Mouse (Mus musculus) heart, postnatal 10 days (tissue): Measurements from ENCODE around the gene Btrc. TPM values are rescaled to one million over a fixed set of nuclear protein-coding genes. Genes with fewer than 3 reads are reported as not detected.
"Not testable (repeated sequence)": the region's sequence is repeated elsewhere in the genome, so short reads cannot be mapped to it uniquely, and the experiment has no call there.

Experiments
- DNase-seq, 2 experiments: peaks; one replicate each; pipeline ENCODE4 v3.0.0; 2021
- intact Hi-C: fragments of 180-260 bp; cut with DNase I; formaldehyde crosslinking; loops from one replicate; pipeline ENCODE4 v1.15.1; 2025
- total RNA-seq, 2 experiments: library from RNA; stranded (reverse); gene quantifications; 2 replicates each; pipeline ENCODE4 v1.2.3; 2021

Gene Btrc
- 10 to 100 TPM; 22.6 to 24.9 TPM for total RNA-seq

- intact Hi-C loops, result no loop called here
- peak; percentile 100 for DNase-seq
Observed at GRCm38 (mm10) chr19:45363384-45363926, at the start of gene Btrc. Btrc (plus strand) TSS chr19:45363734.

GRCm38 (mm10) chr19:45317473-45317882 is 46.1 kb upstream of the Btrc start:
- no peak for DNase-seq
- intact Hi-C loops, result no loop called here

- no peak for DNase-seq
- intact Hi-C loops, result no loop called here
Observed at GRCm38 (mm10) chr19:45321062-45321461, 42.5 kb upstream of the Btrc start.

- intact Hi-C loops, result no loop called here
- peak; percentile 38 to 46 for DNase-seq
Observed at GRCm38 (mm10) chr19:45329039-45329438, 34.5 kb upstream of the Btrc start.

- intact Hi-C loops, result no loop called here
- no peak for DNase-seq
Observed at GRCm38 (mm10) chr19:45329748-45330298, 33.7 kb upstream of the Btrc start.

GRCm38 (mm10) chr19:45336718-45337117 is 26.8 kb upstream of the Btrc start:
- intact Hi-C loops, result no loop called here
- DNase-seq, result no peak

DNA sequence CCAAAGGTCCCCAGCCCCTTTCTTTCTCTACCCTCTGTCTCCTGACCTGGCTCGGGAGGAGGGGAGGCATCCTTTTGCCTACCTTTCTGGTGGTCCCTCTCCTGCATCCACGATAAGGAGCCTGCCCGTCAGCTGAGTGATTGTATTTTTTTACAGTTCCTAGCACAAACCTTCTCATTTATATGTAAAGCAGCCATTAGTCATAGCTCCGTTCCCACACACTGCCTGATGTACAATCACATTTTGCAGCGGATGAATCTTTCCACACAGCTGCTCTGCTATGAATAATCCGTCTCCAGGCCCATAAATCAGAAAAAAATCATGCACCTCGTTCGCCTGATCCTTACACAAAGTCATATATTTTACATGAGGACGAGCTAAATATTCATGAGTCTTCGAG is 25.4 kb upstream of the Btrc start:
- no peak for DNase-seq
- intact Hi-C loops, result no loop called here

- no peak for DNase-seq
- intact Hi-C loops, result no loop called here
Observed at GRCm38 (mm10) chr19:45343941-45344340, 19.6 kb upstream of the Btrc start.

DNA sequence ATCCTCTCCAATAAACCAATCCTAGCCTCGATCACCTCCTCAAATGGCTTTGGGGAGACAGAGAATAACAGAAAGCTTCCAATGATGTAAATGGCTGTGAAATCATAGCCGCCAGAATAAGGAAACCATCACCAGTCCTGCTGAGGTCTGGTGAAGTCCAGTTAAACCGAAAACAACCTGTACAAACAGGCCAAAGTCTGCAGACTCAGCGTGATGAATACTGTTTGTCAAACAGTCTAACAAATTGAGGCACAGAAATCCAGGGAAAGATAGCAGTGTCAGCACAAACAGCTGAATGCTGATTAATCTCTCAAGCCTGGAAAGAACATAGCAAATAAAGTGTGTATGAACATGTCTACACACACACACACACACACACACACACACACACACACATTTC is 15.3 kb upstream of the Btrc start:
- intact Hi-C loops, result no loop called here
- DNase-seq, result no peak

DNA sequence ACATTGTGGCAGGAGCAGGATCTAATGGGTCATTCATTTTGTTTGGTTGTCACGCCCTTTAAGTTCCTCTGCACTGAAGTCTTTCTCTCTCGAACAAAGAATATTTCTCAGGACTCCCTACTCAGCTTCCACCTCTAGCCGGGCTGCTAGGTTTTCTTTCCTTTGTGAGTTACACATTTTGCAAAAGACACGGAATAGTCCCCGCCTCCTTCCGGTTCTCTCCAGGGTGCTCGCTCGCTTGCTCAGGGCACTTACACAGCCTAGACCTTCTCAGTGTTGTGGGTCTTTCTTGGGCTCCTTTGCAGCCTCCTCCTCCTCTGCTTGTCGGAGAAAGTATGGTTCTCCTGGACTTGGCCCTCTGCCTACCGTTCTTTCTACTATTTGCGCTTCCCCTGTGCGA is 13.1 kb upstream of the Btrc start:
- DNase-seq, result no peak
- intact Hi-C loops, result no loop called here

DNA sequence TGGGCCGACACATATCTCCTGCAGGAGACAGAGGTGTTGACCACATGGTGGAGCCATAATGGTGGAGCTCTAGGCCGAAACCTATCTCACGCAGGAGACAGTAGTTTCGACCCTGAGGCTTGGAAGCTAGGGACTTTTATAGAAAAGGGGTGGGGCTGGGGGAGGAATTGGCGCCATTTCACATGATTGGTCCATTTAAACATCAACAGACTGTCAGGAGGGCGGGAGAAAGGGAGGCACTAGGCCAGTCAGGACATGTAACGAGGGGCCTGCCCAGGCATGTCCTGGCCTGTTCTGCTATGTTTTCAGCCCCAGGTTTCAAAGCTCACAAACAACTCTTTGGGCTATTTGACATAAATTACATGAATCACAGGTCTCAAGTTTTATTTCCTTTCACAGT is 10.8 kb upstream of the Btrc start:
- intact Hi-C loops, DNase-seq: not testable (repeated sequence)

DNA sequence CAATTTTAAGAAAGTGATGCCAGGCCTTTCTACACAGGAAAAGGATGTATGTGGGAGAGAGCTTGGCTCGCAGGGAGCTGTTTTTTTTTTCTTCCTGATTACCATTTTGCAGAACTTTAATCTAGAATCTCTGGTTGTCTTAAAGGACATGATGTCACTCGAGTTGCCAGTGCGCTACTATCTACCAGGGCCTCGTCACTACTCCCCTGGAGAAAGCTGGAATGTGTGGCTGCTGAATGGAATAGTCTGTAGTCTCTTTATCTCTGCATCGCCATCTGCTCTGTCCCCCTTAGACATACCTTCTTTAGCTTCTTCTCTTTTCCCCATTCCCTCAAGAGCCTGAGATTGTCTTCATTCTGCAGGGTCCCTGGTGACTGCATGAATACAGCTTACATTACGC is 7.9 kb upstream of the Btrc start:
- DNase-seq, result no peak
- intact Hi-C loops, result no loop called here

GRCm38 (mm10) chr19:45356868-45357267 is 6.7 kb upstream of the Btrc start:
- intact Hi-C loops, DNase-seq: not testable (repeated sequence)

- DNase-seq, result no peak
- intact Hi-C loops, result no loop called here
Observed at GRCm38 (mm10) chr19:45360486-45360885, 3.0 kb upstream of the Btrc start.

DNA sequence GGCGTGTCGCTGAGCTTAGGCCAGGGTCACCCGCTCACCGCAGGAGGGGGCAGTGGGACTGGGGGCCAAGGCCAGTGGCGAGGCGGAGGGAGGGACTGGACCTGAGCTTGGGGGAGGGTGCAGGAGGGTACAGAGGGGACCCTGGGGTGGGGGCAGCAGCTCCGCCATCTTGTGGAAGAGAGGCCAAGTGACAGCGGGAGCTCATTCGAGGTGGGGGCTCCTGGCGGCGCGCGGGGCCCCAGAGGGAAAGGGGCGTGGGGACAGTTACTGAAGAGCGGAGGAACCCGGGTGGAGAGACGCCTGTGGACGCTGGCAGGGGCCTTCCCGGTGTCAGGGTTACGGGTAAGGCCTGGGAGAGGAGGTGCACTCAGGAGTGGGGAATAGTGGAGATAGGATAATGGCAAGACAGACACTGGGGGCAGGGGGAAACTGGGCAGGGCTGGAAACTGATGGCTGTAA is 428 bp downstream of the Btrc start:
- DNase-seq, result no peak

GRCm38 (mm10) chr19:45366651-45367050 is 3.1 kb downstream of the Btrc start:
- no peak for DNase-seq
- intact Hi-C loops, result no loop called here

More for the DNA sequence above, 428 bp downstream of the Btrc start:
- intact Hi-C loops, result loop anchor here (2.0 kb wide), 1 partner anchor 57 kb away; no protein-coding TSS in a partner anchor

DNA sequence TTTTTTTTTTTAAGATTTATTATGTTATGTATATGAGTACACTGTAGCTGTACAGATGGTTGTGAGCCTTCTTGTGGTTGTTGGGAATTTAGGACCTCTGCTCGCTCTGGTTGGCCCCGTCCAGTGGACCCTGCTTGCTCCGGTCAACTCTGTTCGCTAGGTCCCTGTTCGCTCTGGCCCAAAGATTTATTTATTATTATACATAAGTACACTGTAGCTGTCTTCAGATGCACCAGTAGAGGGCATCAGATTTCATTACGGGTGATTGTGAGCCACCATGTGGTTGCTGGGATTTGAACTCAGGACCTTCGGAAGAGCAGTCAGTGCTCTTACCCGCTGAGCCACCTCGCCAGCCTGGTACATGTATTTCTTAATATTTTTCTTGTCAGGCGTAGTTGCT is 21.3 kb downstream of the Btrc start:
- DNase-seq, intact Hi-C loops: not testable (repeated sequence)

DNA sequence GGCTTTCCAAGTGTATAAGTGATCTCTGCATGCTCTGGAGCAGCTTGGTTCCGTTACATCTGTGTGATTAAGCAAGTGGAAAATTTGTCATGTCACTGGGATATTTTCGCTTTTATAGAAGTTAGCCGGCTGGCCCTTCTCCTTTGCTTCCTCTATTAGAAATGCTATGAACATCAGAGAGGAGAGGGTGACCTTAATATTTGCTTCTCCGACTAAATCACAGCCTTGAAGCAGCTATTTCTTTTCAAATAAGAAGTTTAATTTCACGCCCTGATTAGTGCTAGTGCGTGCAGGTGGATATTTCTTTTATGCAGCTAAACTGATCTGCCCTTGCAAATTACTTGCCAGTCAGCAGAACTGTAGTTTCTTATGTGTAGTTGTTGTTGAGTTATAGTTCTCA is 25.0 kb downstream of the Btrc start:
- intact Hi-C loops, result no loop called here
- peak; percentile 11 to 19 for DNase-seq

DNA sequence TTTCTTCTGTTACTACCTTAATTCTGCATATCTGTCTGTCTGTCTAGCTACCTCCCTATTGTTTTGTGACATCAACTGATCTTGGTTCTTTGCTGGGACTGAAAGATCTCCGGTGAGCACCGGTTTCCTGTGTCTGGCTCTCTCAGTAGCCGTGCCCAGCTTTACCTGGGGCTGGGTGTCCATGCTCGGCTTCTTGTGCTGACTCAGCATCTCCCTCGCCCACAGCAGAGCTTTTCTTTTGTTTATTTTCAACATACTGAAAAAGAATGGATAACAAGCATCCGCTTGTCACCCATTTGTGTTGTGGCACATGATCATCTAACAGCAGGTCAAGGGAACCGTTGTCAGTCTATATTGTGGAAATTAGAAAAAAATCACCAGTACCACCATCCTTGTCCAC is 30.5 kb downstream of the Btrc start:
- intact Hi-C loops, result no loop called here
- no peak for DNase-seq

DNA sequence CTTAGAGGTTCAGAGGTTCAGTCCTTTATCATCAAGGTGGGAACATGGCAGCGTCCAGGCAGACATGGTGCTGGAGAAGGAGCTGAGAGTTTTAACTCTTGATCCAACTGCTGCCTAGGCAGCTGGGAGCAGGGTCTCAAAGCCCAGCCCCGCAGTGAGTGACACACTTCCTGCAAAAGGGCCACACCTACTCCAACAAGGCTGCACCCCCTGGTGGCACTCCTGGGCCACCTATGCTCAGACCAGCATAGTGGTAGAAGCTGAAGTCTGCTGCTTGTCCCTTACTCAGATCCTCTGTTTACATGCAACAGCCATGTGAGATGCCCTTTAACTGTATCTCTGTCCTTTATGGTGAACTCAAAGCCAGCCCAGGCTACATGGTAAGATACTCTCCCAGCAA is 47.5 kb downstream of the Btrc start:
- no peak for DNase-seq
- intact Hi-C loops, result no loop called here

DNA sequence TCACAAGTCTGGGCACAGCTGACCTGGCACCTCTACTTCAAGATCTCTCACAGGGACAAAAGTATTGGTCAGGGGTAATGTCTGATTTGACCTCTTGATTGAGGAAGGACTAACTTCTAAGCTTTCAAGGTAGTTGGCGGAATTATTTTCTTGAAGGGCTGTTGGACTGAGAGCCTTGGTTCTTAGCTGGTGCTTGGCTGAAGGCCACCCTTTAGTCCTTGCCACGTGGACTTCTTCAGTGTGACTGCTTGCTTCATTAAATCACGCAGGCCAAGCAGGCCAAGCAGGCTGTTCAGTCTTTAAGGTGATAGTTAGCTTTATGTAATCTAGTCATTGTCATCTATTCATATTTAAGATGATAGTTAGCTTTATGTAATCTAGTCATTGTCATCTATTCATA is 49.2 kb downstream of the Btrc start:
- DNase-seq, result no peak
- intact Hi-C loops, result no loop called here

DNA sequence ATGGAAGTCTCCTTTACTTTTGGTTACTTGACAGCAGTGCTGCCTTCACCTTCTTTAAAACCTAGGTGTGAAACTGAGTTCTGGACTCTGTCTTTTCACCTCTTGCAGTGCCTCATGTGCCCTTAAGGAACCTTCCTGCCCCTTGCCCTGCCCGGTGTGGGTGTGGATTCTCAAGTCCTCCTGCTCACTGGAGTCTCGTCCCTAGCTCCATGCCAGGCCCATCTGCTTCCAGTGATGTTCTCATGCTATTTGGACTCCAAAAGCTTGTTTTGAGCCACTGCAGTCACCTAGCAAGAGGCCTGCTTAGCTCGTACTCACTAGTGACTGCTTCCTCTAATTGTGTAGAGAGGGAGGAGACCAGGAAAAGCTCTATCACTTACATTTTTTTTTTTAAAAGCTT is 50.4 kb downstream of the Btrc start:
- peak; percentile 16 to 25 for DNase-seq
- intact Hi-C loops, result no loop called here

DNA sequence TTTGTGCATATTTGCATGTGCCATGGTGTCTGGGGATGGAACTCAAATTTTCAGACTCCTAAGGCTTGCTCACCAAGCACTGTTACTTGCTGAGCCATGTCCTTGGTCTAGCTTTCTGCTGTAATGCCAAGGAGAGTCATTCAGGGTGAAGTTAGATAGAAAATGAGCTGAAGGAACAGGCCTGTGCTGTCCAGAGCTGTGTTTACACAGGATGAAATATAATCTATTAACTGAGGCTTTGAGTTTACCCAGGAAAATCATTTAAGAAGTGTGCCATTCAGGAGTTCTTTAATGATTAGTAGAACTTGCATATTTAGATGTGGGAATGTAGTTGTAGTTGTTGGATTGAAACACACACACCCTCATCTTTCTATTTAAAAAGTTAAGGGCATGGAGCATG is 54.1 kb downstream of the Btrc start:
- no peak for DNase-seq
- intact Hi-C loops, result no loop called here
